Mouse (Mus musculus) gastrocnemius, adult 2 months (tissue): ENCODE data around the gene Il27. TPM values are rescaled to one million over a fixed set of nuclear protein-coding genes. Genes with fewer than 3 reads are reported as not detected.

ENCODE experiments used
- DNase-seq: peaks from one replicate; pipeline ENCODE4 v3.0.0; 2022
- H3K27ac ChIP-seq: fragments of 200-600 bp; 2 replicates; pipeline ENCODE4 v1.8.1; 2022; ENCODE audit warnings: mild to moderate bottlenecking
- H3K4me3 ChIP-seq: fragments of 200-600 bp; 2 replicates; pipeline ENCODE4 v1.8.1; 2022; ENCODE audit warnings: mild to moderate bottlenecking, moderate library complexity
- CTCF ChIP-seq: fragments of 200-600 bp; IDR thresholded peaks from 2 replicates; pipeline ENCODE4 v1.8.1; 2022; ENCODE audit warnings: antibody characterized with exemption, mild to moderate bottlenecking, moderate library complexity
- intact Hi-C: fragments of 180-260 bp; cut with DNase I; formaldehyde crosslinking; loops from one replicate; pipeline ENCODE4 v1.15.1; 2025
- total RNA-seq, 2 experiments: library from RNA; stranded (reverse); gene quantifications; 2 replicates each; pipeline ENCODE4 v1.2.3; 2021

Il27 gene
- total RNA-seq, 2 experiments from 2014 or later, result not detected

DNA sequence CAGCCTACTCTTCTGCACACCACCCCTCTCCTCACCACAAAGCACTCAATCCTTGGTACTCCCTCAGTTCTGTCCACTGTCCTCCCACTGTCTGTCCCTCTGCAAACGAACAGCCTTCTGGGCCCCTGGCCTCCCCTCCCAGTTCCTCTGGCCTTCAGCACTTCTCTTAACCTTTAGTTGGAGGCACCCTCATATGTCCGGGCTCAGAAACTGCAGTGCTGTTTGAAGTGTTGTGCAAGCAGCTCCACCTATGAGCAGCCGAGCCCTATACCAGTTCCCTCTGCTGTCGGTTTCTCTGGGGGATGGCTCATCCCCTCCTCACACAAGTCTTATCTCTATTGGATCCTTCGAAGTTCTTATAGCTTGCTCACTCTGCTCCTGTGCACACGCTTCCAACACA lies 1.7 kb upstream of the Il27 start:
- DNase-seq, result no peak
- no peak overlapping the region for H3K4me3 ChIP-seq
- no peak for TF ChIP-seq CTCF
- intact Hi-C loops, result no loop called here
- no peak overlapping the region for H3K27ac ChIP-seq

DNA sequence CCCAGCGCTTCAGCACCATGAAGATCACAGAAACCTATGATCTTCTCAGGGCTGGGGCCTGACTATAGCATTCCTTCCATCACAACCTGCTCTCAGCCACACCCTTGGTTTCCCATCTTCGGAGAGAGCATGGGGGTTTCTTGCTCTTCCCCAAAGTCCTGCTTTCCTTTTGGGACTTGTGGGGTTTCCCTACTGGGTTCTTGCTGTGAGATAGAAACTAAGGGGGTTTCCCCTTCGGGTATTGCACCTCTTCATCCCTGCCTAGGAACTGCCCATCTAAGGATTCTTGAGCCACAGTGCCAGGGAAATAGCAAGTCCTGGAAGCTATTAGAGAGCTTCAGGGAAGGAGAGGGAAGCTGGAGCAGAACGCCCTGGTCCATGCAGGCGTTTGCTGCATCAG lies 1.1 kb upstream of the Il27 start:
- Histone ChIP-seq H3K4me3 (no peak overlapping the region), H3K27ac (no peak overlapping the region)
- no peak for DNase-seq
- intact Hi-C loops, result no loop called here
- no peak for TF ChIP-seq CTCF

DNA sequence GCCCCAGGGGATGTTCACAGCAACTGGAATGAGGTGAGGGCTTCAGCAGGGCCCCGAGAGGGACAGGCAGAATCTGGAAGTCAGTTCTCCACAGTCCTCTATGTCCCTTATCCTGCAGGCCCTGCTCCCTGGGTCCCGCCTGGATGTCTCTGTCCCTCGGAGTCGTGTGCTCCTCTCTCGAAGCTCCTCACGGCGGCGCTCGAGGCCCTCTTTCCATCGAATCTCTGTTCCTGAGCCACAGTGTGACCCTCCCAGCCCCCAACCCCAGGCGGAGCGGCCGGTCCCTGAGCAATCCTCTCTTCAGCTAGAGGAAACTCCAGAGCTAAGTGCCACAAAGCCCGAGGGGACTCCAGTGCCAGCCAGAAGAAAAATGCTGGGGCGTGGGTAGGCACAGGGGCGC lies 7.0 kb downstream of the Il27 start:
- intact Hi-C loops, result loop anchor here (2.0 kb wide), 1 partner anchor 49 kb away; no protein-coding TSS in a partner anchor
- peak; percentile 60 for TF ChIP-seq CTCF
- Histone ChIP-seq H3K27ac (peak overlapping the region; percentile 58), H3K4me3 (peak overlapping the region; percentile 52)
- peak; percentile 73 for DNase-seq

DNA sequence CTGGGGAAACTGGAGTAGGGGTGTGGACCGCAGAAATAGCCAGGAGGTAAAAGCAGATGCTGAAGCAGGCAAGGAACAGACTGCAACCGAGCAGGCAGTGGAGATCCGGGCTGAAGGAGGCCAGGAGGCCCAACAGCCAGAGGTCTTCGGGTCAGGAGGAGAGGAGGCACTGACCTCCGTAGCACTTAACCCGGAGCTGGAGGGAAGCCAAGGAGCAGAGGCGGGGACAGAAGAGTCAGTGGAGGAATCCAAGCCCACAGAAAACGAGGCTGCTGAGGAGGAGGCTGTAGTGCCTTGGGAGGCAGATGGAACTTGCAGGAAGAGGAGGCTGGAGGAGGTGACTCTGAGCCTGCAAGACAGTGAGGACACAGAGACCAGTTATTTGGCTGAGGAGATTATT lies 7.9 kb downstream of the Il27 start:
- Histone ChIP-seq H3K27ac (peak overlapping the region; percentile 56), H3K4me3 (no peak overlapping the region)
- intact Hi-C loops, result loop anchor here (2.0 kb wide), 1 partner anchor 50 kb away; no protein-coding TSS in a partner anchor
- TF ChIP-seq CTCF, result no peak
- DNase-seq, result peak; percentile 66

DNA sequence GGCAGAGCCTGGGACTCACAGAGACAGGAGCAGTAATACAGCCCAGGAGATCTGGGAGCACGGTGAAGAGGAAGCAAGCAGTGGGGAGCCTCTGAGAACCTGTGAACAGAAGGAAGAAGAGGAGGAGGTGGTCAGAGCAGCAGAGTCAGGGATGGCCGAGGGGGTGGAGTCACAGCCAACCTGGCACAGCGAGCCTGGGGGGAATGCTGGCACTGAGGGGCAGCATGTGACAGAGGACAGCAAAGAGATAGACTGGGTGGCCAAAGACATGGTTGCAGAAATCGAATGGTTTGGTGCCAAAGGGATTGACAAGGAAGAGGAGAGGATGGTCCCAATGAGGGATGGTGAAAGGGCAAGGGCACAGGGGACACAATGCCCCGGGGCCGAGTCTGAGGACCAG lies 9.0 kb downstream of the Il27 start, which contains the start of gene Cln3:
TSS of gene Cln3 (minus strand) at position 101 of the 400 bp plus-strand sequence.
- intact Hi-C loops, result loop anchor here (2.0 kb wide), 1 partner anchor 51 kb away; no protein-coding TSS in a partner anchor
- no peak for DNase-seq
- TF ChIP-seq CTCF, result no peak
- H3K4me3 ChIP-seq, result 0 out of 2 replicates have a peak within 1 kb of the TSS, but pooled peaks have one; percentile 9
- H3K27ac ChIP-seq, result peak within 1 kb of the TSS; percentile 56

DNA sequence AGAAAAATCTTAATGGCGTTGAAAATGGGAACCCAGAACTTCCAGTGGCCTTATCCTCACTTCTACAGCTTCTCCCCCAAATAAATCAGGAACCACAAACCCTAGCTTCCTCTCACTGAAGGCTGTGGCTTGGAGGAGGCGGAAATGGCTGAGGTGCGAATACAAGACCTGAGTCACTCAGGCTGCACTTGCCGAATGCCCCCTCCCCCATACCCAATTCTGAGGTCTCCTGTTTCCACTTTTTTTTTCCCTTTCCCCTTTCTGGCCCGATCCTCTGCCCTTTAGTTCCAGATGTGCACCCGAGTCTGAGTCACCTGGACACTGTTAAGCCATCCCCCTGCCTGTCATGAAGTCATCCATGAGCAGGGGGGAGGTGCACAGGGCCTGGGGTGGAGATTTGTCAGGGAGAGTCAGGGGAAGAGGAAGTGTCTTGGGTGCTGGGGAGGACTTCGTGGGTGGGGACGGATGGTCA lies 10.2 kb downstream of the Il27 start, which contains the start of gene Apobr:
TSS of gene Apobr (plus strand) at position 437 of the 472 bp plus-strand sequence.
- intact Hi-C loops, result loop anchor here (5.0 kb wide), 1 partner anchor 97 kb away; the partner anchor contains the start of gene Tufm
- no peak for TF ChIP-seq CTCF
- Histone ChIP-seq H3K4me3 (peak within 1 kb of the TSS; percentile 86), H3K27ac (peak within 1 kb of the TSS; percentile 97)
- no peak for DNase-seq

DNA sequence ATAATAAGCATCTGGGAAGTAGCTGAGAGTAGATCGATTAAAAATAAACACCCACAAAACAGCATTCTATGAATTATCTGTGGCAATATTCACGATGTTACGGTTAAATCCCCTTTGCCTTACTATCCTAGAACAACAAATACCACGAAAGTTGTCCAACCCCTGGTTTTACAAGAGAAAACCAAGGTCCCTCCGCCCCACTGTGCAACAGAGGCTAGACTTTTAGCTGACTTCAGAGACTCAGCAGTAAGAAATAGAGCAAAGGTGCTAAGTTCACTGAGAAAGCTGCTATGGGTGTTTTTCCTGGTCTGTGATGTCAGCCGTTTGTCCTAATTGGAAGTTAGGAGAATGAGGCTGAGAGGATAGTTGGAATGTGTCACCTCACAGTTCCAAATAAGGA lies 11.0 kb downstream of the Il27 start:
- Histone ChIP-seq H3K27ac (peak overlapping the region; percentile 97), H3K4me3 (peak overlapping the region; percentile 86)
- TF ChIP-seq CTCF, result no peak
- no peak for DNase-seq
- intact Hi-C loops, result loop anchor here (5.0 kb wide), 1 partner anchor 96 kb away; the partner anchor contains the start of gene Tufm

DNA sequence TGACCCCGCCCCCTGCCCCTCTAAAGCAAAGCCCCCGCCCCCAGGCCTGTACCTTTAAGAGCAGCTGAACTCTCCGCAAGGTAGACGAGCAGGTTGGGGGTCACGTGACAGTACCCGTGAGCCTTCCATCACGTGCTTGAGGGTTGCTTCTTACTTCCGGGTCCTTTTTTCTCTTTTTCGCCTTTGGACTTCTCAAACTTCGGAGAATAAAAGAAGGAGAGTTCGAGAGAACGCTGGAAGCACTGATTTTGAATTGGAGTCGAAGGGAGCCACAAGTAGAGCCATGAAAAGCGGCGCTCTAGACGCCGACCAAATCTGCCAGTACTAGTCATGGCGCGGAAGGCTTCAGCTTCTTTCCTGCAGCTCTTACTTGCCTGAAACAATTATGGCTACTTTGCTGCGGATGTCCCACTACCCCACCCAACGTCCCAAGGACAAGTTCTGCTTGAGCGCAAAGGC lies 11.5 kb downstream of the Il27 start:
- Histone ChIP-seq H3K4me3 (peak overlapping the region; percentile 86), H3K27ac (peak overlapping the region; percentile 97)
- intact Hi-C loops, result loop anchor here (5.0 kb wide), 1 partner anchor 96 kb away; the partner anchor contains the start of gene Tufm
- TF ChIP-seq CTCF, result no peak
- DNase-seq, result peak; percentile 93

DNA sequence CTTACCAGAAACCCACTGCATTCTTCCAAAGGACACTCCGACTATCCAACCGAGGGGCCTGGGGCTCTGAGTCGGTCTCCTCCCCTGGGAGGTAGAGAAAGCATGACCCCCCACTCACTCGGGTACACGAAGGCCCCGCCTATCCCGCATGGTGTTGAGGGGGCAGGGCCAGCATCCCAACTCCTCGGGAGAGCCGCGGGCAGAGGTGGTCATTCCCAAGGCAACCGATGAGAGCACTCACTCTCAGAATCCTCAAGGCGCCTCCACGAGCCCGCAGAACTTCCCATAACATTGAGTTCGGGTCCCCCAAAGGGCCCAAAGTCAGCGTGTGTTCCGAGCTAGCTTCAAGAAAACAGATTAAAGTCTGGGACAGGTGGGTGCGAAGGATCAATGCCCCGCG lies 12.0 kb downstream of the Il27 start:
- peak overlapping the region; percentile 97 for H3K27ac ChIP-seq
- TF ChIP-seq CTCF, result no peak
- intact Hi-C loops, result loop anchor here (5.0 kb wide), 1 partner anchor 95 kb away; the partner anchor contains the start of gene Tufm

DNA sequence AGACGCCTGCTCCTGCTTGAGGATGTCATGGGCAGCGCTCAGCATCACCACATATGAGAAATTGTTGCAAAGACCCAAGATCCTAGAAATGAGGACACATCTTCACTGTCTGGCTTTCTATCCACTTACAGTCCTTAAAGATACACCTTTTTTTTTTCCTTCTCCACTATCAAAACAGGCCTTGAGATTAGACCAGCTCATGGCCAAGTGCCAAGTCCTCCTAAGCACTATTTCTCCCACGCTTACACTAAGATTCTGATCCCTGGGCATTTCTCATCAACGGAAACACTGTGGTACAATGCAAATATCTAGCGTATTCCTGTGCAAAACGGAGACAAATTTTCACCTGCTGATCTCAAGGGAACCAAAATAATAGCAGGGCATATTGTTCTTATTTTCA lies 13.1 kb downstream of the Il27 start:
- intact Hi-C loops, result loop anchor here (5.0 kb wide), 1 partner anchor 94 kb away; the partner anchor contains the start of gene Tufm
- TF ChIP-seq CTCF, result no peak
- Histone ChIP-seq H3K4me3 (no peak overlapping the region), H3K27ac (no peak overlapping the region)
- DNase-seq, result no peak

More for the DNA sequence above, 12.0 kb downstream of the Il27 start:
- peak; percentile 44 for DNase-seq
- peak overlapping the region; percentile 86 for H3K4me3 ChIP-seq

DNA sequence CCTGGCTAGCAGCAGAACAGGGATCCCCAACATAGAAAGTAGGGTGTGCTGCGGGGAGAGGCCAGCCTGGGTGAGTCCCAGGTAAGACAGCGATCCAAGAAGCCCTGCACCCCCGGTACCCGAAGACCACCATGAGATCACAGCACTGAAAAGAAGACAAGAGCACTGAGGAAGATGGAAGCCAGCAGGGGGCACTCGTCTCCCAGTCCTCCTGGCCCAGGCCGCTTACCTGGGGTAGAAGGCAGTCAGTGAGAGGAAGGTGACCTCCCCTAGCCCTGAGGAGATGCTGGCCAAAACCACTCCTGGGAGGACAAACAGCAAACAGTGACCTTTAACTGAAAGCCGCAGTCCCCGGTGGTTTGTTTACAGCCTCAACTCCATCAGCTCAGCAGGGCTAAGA lies 15.6 kb downstream of the Il27 start:
- peak; percentile 59 for DNase-seq
- Histone ChIP-seq H3K4me3 (no peak overlapping the region), H3K27ac (no peak overlapping the region)
- TF ChIP-seq CTCF, result peak; percentile 69
- intact Hi-C loops, result loop anchor here (1.0 to 2.0 kb wide), 2 partner anchors 58 to 116 kb away; partner anchors contain the start of genes Bola2 and Slx1b

DNA sequence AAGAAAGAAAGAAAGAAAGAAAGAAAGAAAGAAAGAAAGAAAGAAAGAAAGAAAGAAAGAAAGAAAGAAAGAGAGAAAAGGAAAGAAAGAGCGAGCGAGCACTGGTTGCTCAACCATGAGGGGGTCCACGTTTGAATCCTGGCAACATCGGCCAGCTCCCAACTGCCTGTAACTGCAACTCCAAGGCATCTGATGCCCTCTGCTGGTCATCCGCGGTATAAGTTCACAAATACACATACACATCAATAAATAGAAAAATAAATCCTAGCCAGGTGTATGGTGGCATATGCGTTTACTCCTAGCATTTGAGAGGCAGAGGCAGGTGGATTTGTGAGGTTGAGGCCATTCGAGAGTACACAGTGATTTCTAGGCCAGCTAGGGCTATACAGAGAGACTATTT lies 17.8 kb downstream of the Il27 start:
- intact Hi-C loops, result no loop called here
- Histone ChIP-seq H3K27ac (no peak overlapping the region), H3K4me3 (no peak overlapping the region)
- DNase-seq, result peak; percentile 51
- TF ChIP-seq CTCF, result peak; percentile 58

DNA sequence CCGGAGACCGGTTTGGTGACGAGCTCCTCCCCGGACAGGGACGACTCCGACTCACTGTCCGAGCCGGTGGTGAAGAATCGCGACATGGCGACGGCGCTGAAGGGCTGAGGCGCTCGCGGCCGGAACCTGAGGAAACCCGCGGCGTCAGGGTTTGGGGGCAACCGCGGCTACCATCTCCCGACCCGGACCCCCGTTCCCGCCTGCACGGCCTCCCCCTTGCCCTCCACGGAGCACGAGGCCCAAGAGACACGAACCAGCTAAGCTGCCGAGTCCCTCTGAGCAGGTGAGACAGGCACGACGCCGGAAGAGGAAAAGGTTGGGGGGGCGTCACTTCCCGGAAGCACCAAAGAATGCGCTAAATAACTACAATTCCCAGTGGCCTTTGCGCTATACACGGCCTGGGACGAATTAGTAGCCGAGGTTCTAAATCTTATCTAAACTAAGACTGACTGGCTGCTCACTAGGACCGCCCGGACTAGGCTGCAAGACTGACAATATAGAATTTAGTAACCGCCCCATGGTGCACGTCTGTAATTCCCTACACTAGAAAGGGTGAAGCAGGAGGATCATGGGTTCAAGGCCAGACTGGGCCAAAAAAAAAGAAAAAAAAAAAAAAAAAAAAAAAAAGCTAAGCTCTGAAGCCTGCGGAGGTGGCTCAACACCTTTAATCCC lies 28.5 kb downstream of the Il27 start, which contains the start of gene Eif3c:
TSS of gene Eif3c (minus strand) at position 318 of the 672 bp plus-strand sequence.
- peak; percentile 82 for DNase-seq
- intact Hi-C loops, result no loop called here
- Histone ChIP-seq H3K27ac (peak within 1 kb of the TSS; percentile 86), H3K4me3 (peak within 1 kb of the TSS; percentile 84)
- TF ChIP-seq CTCF, result no peak
